Mouse (Mus musculus): ENCODE data around the gene D11Wsu47e.

Gene D11Wsu47e

DNA sequence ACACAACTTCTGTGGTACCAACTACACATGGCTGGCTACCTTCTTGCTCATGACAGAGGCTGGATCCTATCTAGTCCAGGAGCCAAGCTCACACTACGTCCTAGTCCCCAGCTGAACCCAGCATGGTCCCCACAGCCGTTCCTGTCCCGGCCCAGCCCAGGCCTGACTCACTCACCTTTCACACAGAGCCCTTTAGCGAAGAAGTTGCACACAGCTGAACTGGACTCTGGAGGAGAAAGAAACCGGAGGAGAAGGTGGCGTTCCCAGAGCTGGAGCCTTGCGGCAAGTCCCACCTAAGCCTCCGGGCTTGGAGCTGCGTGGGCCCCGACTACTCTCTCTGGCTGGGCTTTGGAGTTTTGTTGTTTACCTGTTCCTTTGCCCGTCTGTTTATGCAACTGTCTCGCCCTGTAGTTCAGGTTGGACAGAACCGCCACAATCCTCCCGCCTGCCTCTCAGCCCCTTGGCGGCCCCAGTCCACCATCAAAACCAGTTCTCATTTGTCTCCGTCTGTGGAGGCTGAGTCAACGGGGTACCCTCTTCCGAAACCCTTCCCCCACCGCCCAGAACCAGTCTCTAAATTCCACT lies 24.5 kb downstream of the D11Wsu47e start:
- DNase-seq, result no peak

DNA sequence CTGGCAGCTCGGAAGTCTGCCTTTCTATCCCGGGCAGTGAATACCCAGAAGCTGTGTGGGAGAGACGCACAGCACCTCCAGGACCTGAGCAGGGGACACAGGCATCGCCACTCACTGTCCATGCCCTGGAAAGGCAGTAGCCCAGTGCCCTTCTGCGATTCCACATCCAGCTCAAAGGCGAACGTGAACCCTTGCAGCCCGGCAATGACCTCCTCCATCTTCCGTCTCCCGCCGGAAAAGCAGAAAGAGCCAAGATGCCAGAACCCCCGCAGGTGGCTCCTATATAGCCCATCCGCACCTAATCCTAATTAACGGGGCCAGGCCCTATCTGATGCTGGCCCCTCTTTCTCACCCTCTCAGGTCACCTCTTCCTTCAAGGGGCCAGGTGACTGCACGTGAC lies 25.1 kb downstream of the D11Wsu47e start:
- no peak for DNase-seq

DNA sequence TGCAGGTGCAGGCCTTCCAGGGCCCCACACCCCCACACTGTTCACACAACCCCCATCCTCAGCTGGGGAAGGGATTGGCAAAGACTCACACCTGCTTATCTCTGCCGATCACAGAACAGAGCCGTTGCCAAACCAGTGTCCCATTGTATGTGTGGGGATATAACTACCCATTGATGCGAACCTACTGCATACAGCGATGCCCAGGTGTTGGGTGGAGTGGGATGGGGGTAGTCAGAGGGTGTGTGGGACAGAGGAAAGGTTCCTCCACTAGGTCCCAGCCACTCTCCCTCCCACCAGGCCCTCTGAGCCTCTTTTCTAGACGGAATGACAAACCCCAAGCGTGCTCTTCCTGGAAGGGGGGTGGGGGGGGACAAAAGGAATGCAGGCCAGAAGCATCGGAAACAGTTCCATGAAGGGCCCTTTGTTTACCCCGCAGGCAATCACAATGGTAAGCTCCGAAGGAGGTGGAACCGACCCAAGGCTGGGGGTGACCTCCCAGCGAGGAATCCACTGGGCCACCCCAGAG lies 25.6 kb downstream of the D11Wsu47e start, which contains the start of gene Cpsf4l:
Gene Cpsf4l, minus strand, starts transcription at position 287 of the 526 bp plus-strand sequence.
- DNase-seq, result peak; percentile 18

DNA sequence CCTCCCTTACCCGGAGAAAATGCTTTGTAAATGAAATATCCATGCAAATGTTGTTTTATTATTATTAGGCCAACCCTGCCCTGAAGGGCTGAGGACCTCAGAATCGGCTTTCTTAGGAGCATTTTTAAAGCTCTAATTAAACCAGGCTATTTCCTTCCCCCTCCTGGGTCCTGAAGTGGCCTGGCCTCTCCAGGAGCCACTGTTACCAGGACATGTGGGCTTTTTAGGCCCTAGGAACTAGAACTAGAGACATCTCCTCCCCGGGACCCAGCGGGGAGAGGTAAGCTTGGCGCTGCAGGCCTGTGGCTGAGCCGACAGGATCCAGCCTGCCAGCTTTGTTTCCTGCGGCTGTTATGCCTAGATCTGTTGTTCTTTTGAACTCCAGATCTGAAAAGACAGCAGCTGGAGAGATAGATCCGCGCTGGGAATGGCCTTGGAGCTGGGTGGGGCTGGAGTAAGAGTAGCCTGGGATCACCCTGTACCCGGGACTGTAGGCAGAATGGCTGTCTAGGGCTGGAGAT lies 26.1 kb downstream of the D11Wsu47e start:
- no peak for DNase-seq

DNA sequence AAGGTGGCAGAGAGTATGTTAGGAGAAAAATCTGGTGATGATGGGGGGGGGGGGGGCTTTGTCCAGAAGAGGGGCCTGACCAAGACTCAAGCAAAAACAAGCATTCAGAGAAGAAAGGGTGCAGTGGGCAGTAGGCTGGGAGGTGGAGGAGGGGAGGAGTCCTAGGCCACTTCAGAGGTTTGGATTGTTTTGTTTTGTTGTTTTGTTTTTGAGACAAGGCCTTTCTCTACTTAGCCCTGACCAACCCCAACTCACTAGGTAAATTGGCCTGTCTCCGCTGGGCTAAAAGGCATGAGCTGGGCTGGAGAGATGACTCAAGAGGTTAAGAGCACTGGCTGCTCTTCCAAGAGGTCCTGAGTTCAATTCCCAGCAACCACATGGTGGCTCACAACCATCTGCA lies 26.8 kb downstream of the D11Wsu47e start:
- DNase-seq, result no peak

DNA sequence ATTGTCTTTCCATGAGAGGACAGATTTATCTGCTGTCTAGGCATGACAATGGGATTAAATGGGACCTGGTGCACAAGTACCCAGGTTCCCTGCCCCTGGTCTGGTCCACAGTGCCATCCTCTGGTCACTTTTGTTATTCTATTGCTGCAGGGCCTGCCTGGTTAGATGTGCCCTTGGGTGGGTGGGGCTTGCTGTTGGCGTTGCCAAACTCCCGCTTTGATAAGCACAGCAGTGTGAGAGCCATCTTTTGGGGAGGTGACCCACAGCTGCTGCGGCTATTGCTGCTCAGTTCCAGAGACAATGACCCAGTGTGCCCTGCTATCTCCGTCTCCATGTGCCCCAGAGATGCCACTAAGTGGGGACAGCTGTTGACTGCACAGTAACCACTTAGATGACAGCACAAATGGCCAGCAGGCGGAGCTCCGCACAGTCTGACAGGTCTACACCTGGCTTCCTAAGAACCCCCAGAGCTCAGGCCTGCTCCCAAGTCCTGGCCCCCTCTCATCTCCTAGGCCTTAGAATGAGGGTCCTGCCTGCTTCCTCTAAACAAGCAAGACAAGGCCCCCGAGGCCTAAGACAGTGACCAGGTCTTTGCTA lies 31.0 kb downstream of the D11Wsu47e start:
- no peak for DNase-seq

DNA sequence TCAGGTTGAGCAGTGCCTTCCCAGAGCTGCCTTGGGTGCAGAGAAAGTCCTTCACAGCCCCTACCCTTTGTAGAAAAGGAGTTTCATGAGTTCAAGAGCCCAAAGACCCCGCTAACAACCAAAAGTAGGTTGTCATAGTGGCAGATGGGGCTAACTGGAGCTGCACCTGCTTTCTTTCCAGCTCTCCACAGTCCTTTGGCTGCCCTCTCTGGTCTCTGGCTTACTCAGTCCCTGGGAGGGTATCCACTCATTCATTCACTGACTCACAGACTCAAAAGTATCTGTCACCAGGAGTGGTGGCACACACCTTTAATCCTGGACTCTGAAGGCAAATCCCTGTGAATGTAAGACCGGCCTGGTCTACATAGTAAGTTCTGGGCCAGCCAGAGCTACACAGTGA lies 31.9 kb downstream of the D11Wsu47e start:
- no peak for DNase-seq

DNA sequence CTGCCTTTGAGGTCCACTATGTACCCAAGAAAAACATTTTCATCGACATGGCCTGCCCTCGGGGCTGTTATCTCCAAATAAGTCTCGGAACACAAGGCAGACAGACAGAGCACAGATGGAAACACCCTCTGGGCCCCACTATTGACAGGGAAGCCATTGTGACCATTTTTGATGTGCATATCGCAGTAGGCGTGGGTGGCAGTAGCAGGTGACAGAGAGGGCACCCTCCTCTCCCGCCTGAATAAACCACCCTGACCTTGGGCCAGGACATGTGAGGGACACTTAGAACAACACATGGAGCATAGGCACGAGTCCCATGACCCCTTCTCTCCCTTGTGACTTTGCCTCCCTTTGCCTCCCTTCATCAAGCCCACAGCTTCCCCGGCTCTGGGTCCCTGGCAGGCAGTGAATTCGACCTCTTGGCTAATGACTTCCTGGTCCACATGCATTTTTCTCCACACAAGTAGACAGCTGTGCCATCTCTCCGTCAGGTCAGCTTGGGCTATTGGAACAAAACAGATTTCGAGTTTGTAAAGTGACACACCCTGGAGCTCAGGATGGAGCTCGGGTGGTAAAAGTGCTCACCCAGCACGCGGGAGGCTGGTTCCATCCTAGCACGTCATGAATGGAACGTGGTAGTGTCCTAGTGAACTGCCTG lies 33.7 kb downstream of the D11Wsu47e start:
- no peak for DNase-seq

DNA sequence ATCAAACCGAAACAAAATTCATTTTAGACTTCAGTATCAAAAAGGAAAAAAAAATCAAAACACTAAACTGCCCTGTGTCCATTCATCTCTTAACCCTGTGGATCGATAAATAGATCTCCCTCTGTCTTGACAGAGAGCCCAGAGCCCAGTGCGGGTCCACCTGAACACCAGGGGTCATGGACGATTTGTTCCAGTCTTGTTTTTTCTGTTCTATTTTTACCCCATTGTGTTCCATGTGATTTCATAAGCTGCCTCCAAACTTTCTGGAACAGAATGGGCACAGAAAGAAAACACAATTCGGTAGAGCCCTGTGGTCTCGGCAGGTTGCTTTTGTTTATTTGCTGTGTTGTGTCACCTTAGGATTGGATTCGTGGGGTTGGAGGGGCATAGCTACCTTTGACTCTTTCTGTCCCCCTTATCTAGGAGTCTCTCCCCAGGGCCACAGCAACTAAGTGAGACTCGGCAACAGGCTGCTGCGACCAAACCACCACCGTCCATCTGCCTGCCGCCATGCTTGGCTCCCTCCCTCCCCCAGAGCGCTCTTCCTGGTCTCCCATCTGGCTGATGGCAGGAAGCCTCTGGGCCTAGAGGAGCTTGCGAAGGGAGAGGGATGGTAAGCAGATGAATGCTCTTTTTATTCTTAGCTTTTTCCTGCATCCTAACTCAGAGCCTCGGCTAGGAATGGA lies 38.3 kb downstream of the D11Wsu47e start:
- DNase-seq, result peak; percentile 25

DNA sequence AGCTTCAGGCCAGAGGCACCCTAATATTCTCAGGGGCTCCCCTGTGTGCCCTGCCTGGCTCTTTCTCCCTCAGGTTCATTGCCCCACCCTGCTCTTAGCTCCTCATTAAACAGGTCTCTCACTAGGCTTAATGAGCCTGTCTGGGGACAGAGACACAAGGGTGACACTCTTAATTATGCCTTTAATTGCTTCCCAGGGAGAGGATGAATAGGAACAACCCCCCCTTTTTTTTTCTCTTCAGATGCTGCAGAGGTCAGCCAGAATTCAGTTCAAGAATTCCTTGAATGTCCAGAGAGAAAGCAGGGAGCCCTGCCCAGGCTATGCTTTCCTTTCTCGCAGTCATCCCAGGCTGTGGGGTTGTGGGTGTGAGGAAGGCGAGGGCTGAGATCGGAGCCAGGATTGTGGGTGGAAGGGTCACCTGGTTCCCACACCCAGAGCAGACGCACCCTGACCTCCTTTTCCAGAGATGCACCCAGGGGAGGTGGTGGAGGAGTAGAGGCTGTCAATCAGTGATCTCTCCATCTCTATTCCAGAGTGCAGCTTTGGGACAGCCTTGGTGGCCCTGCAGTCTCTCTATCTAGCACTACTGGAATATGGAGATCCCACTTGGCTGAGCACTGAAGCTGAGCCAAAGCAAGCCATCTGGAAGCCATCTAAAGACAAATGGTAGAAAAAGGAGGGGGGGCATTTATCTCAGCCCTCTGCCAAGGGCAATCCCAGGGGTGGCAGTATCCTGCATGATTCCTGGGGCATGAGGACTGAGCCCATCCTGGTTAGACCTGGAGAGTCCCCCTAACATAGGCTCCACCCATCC lies 41.2 kb downstream of the D11Wsu47e start:
- DNase-seq, result no peak

DNA sequence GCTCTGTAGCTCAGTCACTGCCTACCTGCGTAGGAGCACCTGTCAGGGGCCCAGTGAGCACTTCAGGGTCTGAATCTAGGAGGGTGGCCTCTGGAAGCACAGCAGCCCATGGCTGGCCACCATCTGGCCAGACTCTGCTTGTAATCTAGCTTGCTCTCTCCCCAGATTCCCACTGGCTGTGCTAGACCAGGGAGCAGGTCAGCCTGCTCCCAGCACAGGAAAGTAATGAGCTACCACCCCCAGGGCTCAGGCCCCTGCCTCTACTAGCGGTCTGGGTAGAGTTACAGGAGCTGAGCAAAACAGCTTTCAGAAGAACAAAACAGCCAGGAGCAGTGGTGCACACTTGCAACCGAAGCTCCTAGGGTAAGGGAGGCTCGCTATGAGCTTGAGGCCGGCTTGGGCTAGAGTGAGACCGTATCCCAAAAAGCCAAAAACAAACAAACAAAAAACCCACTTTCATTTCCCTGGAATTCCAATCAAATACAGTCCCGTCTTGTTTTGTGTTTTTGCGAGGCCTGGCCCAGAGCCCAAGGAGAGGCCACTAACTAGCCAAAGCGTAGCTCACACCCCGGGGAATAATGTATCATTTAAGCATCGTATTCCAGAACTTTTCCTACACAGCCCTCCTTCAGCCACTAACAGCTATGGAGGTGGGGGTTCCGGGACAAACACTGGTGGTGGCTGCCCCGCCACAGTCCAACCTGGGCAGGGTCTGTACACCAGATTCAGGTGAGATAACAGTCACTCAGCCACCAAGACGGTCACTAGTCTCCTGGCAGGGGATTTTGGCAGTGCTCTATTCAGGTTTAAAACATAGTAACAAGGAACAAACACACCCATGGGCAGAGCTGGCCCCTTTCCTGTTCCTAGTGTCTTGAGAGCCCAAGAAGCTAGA lies 43.0 kb downstream of the D11Wsu47e start:
- DNase-seq, result no peak

DNA sequence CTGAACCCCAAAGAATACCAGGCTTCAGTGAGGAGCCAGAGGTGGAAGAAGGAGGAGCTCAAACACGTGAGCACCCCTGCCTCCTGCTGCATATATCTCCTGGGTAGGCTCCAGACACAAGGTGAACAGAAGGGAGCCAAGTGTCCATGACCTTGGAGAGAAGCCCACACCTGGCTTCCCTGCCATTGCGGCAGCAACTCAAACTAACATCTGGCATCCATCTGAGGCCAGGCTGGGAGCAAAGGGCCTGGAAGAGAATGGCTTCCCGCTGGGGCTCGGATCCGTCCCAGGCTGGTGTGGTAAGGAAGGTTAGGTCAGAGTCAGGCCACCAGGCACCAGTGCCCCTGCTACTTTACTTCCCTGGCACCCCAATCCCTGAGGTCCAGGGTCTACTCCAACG lies 43.8 kb downstream of the D11Wsu47e start:
- DNase-seq, result no peak

DNA sequence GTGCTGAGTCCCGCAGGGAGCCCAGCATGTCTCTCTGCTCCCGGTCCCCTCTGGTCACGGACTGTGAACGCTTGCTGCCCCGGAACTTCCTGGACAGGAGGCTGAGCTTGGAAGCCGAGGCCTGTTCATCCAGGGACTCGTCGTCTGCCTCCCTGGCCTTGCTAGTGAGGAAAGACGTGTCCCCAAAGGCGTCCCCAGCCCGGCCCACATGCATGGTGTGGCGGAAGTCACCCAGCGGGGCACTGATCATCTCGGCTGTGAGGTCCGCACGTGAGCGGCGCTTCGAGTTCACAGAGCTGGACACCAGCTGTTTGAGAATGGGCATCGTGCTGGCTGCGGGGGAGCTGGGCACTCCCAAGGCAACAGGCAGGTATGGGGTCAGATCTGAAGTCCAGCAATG lies 45.0 kb downstream of the D11Wsu47e start:
- no peak for DNase-seq

DNA sequence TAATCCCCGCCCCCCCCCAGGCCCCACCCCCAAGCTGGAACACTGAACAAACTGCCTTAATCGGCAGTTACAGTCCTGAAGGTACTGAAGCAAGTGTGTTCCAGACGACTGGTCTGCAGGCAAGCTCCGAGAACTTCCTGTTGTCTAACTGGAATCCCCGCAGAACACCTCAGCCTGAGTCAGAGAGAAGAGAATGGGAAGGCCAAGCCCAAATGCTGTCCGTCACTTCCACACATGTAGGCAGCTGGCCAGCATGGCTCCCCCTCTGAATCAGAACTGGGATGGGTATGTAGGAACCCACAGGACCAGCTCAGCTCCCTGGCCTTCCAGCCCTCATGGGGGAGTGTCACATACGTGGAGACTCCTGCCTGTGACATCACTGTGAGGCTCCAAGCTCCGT lies 45.7 kb downstream of the D11Wsu47e start:
- DNase-seq, result no peak

DNA sequence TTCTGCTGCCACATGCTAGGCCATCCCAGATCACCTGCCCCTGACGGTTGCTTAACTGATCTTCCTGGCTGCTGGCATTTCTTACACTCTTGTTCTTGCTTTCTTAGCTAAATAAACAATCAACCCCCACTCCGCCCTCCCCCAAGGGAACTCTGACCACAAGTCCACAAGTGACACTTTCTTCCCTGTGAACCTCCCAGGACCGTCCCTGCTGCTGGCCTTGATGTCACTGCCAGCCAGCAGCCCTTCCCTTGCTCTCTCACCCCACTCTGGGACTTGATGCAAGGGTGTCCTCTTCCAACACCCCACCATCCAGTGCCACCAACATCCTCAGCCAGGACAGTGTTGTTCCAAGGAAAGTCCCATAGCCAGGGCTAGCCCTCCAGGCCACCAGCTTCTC lies 46.7 kb downstream of the D11Wsu47e start:
- no peak for DNase-seq

DNA sequence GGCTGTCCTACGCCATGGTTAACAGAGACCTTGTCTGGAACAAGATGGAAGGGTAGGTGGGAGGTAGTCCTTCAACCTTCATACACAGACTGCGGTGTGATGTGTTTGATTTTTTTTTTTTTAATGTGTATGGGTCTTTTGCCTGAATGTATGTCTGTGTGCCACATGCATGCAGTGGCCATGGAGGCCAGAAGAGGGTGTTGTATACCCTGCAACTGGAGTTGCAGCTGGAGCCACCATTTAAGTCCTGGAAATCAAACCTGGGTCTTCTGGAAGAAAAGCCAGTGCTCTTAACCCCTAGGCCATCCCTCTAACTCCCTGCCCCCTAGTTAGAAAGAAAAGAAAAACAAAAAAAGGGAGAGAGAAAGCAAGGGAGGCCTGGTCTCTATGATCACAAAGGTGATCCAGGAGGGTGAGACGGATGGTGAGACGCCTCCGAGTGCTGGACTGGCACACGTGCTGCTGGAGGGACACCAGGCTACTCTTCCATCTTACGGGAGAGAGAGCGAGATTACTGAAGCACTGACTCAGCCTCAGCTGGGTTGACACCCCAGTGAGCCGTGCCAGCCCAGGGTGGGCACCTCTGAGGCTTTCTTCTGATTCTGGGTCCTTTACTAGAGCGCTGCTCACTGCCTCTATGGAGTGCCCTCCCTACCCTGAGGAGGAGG lies 47.9 kb downstream of the D11Wsu47e start:
- DNase-seq, result no peak

DNA sequence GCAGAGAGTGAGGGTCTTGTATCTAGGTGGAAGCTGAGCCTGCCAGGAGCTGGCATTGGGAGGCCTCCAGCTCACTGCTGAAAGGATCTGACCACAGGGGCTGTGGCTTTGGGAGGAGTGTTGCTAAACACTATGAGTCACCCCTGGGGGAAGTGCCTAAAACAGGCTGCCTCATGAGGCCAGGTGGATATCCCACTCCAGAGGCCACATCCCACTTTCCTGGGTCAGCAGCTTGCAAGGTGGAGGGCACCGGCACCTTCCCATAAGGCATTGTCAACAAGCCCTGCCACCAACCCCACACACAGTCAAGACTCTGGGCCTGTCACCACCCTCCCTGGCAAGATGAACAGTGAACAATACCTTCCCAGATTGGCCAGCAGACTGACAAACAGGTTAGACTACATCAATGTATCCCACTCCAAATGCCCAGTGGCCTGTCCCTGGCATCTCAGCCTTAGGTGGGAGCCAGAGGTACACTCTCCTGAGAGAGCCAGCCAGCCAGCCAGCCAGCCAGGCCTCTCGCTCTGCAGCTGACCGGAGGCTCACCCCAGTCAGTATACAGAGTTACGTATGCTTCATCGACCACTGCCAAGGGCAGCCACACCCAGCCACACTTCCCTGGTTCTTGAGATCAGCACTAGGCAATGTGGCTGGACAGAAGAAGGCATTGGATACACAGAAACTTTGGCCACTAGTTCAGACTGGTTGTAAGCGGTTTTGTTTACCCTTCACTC lies 49.6 kb downstream of the D11Wsu47e start:
- no peak for DNase-seq

DNA sequence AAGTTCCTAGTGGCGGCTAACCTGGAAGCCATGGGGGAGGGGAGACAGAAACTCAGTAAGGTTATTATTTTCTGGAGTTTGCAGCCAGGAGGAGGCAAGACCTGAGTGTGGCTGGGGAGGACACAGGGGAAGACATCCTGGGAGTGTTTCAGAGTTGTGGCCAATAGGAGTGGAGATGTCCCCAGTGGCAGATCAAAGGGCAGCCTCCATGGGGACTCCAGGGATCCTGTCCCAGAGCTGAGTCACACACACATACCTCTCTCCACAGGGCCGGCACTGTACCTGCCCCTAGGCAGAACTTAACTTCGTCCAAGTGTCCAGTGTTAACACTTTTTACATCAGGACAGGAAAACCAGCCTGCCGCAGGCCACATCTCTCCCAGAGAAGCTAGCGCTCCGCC lies 50.9 kb downstream of the D11Wsu47e start:
- DNase-seq, result no peak

DNA sequence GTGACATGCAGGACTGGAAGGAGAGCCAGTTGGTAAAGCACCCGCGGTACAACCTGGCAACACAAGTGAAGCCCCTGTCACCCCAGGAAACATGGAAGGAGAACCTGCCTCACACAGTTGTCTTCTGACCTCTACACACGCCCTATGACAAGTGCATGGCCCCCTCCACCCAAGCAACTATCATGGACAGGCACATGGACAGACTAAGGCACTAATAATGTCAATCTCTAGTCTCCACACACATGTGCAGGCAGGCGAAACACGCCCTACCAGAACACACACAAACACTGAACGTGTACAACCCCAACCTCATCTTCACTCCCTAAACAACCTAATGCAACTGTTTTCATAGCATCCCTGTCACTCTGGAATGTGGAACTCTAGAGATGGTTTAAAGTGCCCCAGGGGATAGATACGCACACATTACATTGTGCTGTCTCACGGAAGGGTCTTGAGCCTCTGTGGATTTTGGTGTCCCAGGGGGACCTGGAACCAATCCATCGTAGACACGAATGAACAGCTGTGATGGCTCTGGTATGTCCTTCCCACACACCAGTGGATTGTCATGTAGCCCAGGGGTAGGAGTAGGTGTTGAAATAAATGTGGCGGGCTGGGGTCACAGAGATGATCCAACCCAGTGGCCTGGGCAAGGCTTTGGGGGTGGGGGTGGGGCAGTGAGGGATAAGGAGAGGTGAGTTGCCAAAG lies 52.8 kb downstream of the D11Wsu47e start:
- no peak for DNase-seq

DNA sequence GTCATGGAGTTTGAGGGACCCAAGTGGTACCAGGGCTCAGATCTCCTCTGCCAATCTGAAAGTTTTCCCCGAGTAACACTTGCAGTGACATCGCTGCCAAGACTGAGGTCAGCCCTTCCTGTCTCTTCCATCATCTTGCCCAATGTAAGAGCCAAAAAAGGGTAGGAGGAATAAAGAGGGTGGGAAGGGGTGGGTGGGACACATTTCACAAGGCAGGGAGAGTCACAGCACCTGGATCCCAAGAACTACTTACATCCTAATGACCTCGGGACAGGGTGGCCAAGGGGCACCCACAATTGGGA lies 53.3 kb downstream of the D11Wsu47e start:
- no peak for DNase-seq

Data from cerebellum, adult 9-11 months (tissue).